Mouse (Mus musculus) intestine, embryonic 14.5 days (tissue): ENCODE results near the gene Adamtsl3. TPM values are rescaled to one million over a fixed set of nuclear protein-coding genes. Genes with fewer than 3 reads are reported as not detected.
"Not testable (repeated sequence)": the region's sequence is repeated elsewhere in the genome, so short reads cannot be mapped to it uniquely, and the experiment has no call there.

Source experiments
- ATAC-seq: fragments of 200-750 bp; cut with Nextera tagmentation; replicated peaks from 2 replicates; pipeline ENCODE4 v1.8.0; 2017; ENCODE audit warnings: low read depth, moderate number of reproducible peaks, moderate TSS enrichment, moderate library complexity; ENCODE audit not compliant: low FRiP score, low TSS enrichment
- DNase-seq: peaks from one replicate; pipeline ENCODE4 v3.0.0-alpha.2; 2018; ENCODE audit warnings: low spot score
- H3K27ac ChIP-seq: fragments of 300-500 bp; sonication (generic); 2 replicates; pipeline ENCODE4 v1.5.1; 2014; ENCODE audit warnings: low read depth, mild to moderate bottlenecking, control low read depth
- H3K27me3 ChIP-seq: fragments of 300-500 bp; sonication (generic); replicated peaks from 2 replicates; pipeline ENCODE4 v1.6.1; 2014; ENCODE audit warnings: low read length, control low read depth; ENCODE audit not compliant: control insufficient read depth, insufficient read depth
- H3K36me3 ChIP-seq: fragments of 300-500 bp; sonication (generic); 2 replicates; pipeline ENCODE4 v1.6.1; 2014; ENCODE audit warnings: low read length, control low read depth; ENCODE audit not compliant: control insufficient read depth, insufficient read depth
- H3K4me1 ChIP-seq: fragments of 300-500 bp; sonication (generic); replicated peaks from 2 replicates; pipeline ENCODE4 v1.6.1; 2014; ENCODE audit warnings: low read length, control low read depth, mixed read lengths; ENCODE audit not compliant: control insufficient read depth, insufficient read depth
- H3K4me2 ChIP-seq: fragments of 300-500 bp; sonication (generic); 2 replicates; pipeline ENCODE4 v1.6.1; 2014; ENCODE audit warnings: low read length
- H3K4me3 ChIP-seq: fragments of 300-500 bp; sonication (generic); 2 replicates; pipeline ENCODE4 v1.5.1; 2014; ENCODE audit warnings: low read depth, low read length, control low read depth, mixed read lengths
- H3K9ac ChIP-seq: fragments of 300-500 bp; sonication (generic); 2 replicates; pipeline ENCODE4 v1.6.1; 2014; ENCODE audit warnings: mild to moderate bottlenecking, low read length
- H3K9me3 ChIP-seq: fragments of 300-500 bp; sonication (generic); 2 replicates; pipeline ENCODE4 v1.6.1; 2016; ENCODE audit warnings: low read length, control low read depth; ENCODE audit not compliant: control insufficient read depth
- WGBS: fragments of 180-500 bp; shearing (Covaris S2); extraction: QIAGEN DNeasy Blood & Tissue Kit; methylation state at CpG from one replicate; pipeline ENCODE4 v1.1.7; 2014; 5-methylcytosine and 5-hydroxymethylcytosine counted together
- polyA plus RNA-seq: library from polyadenylated mRNA; unstranded; fragments of >200 nt; fragmentation: Nextera tagmentation; extraction: Ambion mirVana; gene quantifications from 2 replicates; pipeline ENCODE4 v1.2.1, GENCODE M21; 2014

The Adamtsl3 gene
- polyA plus RNA-seq, 1 experiment from 2014 or later, result 0.41 TPM

GRCm38 (mm10) chr7:82417053-82417452 is 81.6 kb downstream of the Adamtsl3 start:
- WGBS, result 85% methylated on average over 4 of the region's 4 CpGs
- Histone ChIP-seq H3K27ac (no peak overlapping the region), H3K36me3 (no peaks in the 10 kb centered on the region), H3K4me2 (no peak overlapping the region), H3K4me3 (no peak overlapping the region), H3K27me3 (no peaks in the 10 kb centered on the region), H3K4me1 (peaks cover under 1% of the 10 kb centered on the region; the same call in 1 of the 2 replicates), H3K9me3 (no peaks in the 10 kb centered on the region), H3K9ac (no peak overlapping the region)
- no peak for ATAC-seq
- no peak for DNase-seq

- ATAC-seq, H3K4me3 ChIP-seq, H3K36me3 ChIP-seq, H3K4me2 ChIP-seq, H3K27ac ChIP-seq, DNase-seq, H3K4me1 ChIP-seq, H3K27me3 ChIP-seq, H3K9ac ChIP-seq, H3K9me3 ChIP-seq: not testable (repeated sequence)
- WGBS, result 72% methylated on average over 6 of the region's 6 CpGs
These were observed 85.0 kb downstream of the Adamtsl3 start for GRCm38 (mm10) chr7:82420329-82421052.

GRCm38 (mm10) chr7:82422561-82422960 is 87.1 kb downstream of the Adamtsl3 start:
- H3K9ac ChIP-seq, result no peak overlapping the region
- H3K4me2 ChIP-seq, result no peak overlapping the region
- DNase-seq (no peak), ATAC-seq (no peak)
- WGBS, result 52% methylated on average over 3 of the region's 3 CpGs
- H3K4me1 ChIP-seq, result peaks cover 7% of the 10 kb centered on the region; the same call in 1 of the 2 replicates
- H3K27ac ChIP-seq, result no peak overlapping the region
- H3K36me3 ChIP-seq, result no peaks in the 10 kb centered on the region
- no peak overlapping the region for H3K4me3 ChIP-seq
- H3K27me3 ChIP-seq, result no peaks in the 10 kb centered on the region
- H3K9me3 ChIP-seq, result no peaks in the 10 kb centered on the region

DNA sequence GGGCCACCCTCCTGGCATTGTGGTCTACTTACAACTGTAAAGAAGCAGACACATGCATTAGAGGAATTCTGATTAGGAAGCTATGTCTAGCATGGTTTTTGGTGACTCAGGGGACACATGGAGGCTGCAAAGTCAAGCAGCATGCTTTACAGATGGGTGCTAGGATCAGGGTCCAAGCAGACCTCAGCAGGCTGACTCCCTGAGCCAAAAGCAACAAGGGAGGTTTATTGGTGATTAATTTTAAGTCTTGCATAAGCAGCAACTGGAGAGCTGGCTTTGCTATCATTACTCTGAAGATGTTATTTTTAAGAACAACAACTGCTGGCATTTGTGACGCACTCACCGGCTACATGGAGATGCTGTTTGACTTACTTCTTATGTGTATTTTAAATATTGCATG is 88.1 kb downstream of the Adamtsl3 start:
- Histone ChIP-seq H3K4me2 (no peak overlapping the region), H3K27me3 (no peaks in the 10 kb centered on the region), H3K9ac (no peak overlapping the region), H3K9me3 (no peaks in the 10 kb centered on the region), H3K36me3 (no peaks in the 10 kb centered on the region), H3K27ac (no peak overlapping the region), H3K4me1 (peaks cover 7% of the 10 kb centered on the region; the same call in 1 of the 2 replicates), H3K4me3 (no peak overlapping the region)
- 58% methylated on average over 2 of the region's 2 CpGs for WGBS
- no peak for DNase-seq
- ATAC-seq, result no peak

DNA sequence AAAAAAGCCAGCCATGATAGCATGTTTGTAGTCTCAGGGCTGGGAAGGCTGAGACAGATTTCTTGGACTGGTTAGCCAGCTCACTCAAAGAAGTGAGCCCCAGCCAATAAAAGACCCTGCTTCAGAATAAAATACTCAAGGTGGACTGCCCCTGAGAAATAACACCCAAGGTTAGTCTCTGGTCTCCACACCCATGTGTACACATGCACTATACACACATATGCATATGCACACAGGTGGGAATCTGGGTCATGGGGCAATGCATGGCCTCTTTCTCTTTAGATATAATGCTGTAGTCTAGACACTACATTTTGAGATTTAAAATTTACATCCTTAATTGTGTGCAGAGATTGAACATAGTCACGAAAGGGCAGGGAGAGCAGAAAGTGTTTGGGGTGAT is 88.8 kb downstream of the Adamtsl3 start:
- ATAC-seq, result no peak
- no peak for DNase-seq

DNA sequence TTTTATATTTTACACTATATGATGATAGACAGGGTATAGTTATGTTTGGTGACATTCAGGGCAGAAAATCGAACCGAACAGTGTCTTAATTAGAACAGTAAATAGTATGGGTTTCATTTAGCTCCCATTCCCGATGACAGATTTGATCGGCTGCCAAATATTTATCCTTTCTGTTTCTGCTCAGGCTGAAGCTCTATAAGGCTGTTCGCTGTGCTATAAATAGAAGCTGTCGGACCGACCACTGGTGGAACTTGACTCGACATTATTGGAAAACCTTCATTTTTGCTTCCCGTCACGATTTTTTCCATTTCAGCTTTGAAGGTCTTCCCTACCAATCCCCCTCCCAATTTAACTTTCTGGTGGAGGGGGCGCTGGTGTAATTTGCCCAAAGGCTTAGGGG is 89.9 kb downstream of the Adamtsl3 start:
- no peaks in the 10 kb centered on the region for H3K36me3 ChIP-seq
- H3K4me3 ChIP-seq, result no peak overlapping the region
- WGBS, result 37% methylated on average over 11 of the region's 11 CpGs
- no peak overlapping the region; the same call in 1 of the 2 replicates for H3K9ac ChIP-seq
- H3K4me2 ChIP-seq, result peak overlapping the region; percentile 37
- DNase-seq (no peak), ATAC-seq (no peak)
- peaks cover 7% of the 10 kb centered on the region; the same call in 1 of the 2 replicates for H3K4me1 ChIP-seq
- H3K27ac ChIP-seq, result no peak overlapping the region
- H3K9me3 ChIP-seq, result no peaks in the 10 kb centered on the region
- H3K27me3 ChIP-seq, result no peaks in the 10 kb centered on the region

More for the DNA sequence above, 88.8 kb downstream of the Adamtsl3 start:
- H3K4me2 ChIP-seq, result no peak overlapping the region
- H3K4me3 ChIP-seq, result no peak overlapping the region
- WGBS, result 95% methylated on average over 1 of the region's 1 CpGs
- no peaks in the 10 kb centered on the region for H3K27me3 ChIP-seq
- H3K9me3 ChIP-seq, result no peaks in the 10 kb centered on the region
- no peak overlapping the region for H3K9ac ChIP-seq
- no peaks in the 10 kb centered on the region for H3K36me3 ChIP-seq
- H3K27ac ChIP-seq, result no peak overlapping the region
- peaks cover 7% of the 10 kb centered on the region; the same call in 1 of the 2 replicates for H3K4me1 ChIP-seq

- no peaks in the 10 kb centered on the region for H3K9me3 ChIP-seq
- H3K27me3 ChIP-seq, result no peaks in the 10 kb centered on the region
- no peaks in the 10 kb centered on the region for H3K36me3 ChIP-seq
- no peak overlapping the region for H3K4me3 ChIP-seq
- 62% methylated on average over 4 of the region's 4 CpGs for WGBS
- no peak overlapping the region for H3K9ac ChIP-seq
- ATAC-seq (no peak), DNase-seq (no peak)
- no peak overlapping the region for H3K27ac ChIP-seq
- H3K4me1 ChIP-seq, result 0 out of 2 replicates have a peak, but pooled peaks cover 3% of the 10 kb centered on the region
- H3K4me2 ChIP-seq, result no peak overlapping the region
These were observed 94.0 kb downstream of the Adamtsl3 start for GRCm38 (mm10) chr7:82429447-82429846.

GRCm38 (mm10) chr7:82431572-82431971 is 96.1 kb downstream of the Adamtsl3 start:
- Histone ChIP-seq H3K4me3 (no peak overlapping the region), H3K27ac (no peak overlapping the region), H3K36me3 (no peaks in the 10 kb centered on the region), H3K9me3 (no peaks in the 10 kb centered on the region), H3K27me3 (no peaks in the 10 kb centered on the region), H3K9ac (no peak overlapping the region), H3K4me2 (no peak overlapping the region), H3K4me1 (no peaks in the 10 kb centered on the region)
- WGBS, result 45% methylated on average over 2 of the region's 2 CpGs
- DNase-seq (no peak), ATAC-seq (no peak)

DNA sequence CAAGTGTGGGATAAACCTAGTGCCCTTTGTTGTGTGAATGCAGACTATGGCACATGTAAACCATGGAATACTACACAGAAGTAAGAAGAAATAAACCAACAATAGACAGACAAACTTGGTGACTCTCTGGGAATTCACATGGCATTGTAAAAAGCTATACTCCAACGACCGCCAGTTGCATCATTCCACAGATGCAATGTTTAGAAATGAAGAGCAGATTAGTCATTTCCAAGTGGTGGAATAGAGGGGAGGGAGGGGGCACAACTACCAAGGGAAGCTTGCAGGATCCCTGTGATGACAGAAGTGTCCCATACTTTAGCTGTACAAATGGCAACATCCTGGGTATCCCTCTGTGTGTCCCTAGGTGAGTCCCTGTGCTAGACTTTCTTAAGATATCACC is 97.7 kb downstream of the Adamtsl3 start:
- Histone ChIP-seq H3K4me2 (no peak overlapping the region), H3K27ac (no peak overlapping the region), H3K4me1 (no peaks in the 10 kb centered on the region), H3K4me3 (no peak overlapping the region), H3K36me3 (no peaks in the 10 kb centered on the region), H3K9ac (no peak overlapping the region), H3K9me3 (no peaks in the 10 kb centered on the region), H3K27me3 (no peaks in the 10 kb centered on the region)
- 79% methylated on average over 2 of the region's 2 CpGs for WGBS
- no peak for ATAC-seq
- DNase-seq, result no peak
